Mouse (Mus musculus) stomach, postnatal 0 days (tissue): ENCODE data around the gene Adcyap1r1. TPM values are rescaled to one million over a fixed set of nuclear protein-coding genes. Genes with fewer than 3 reads are reported as not detected.
A peak's percentile ranks its signal among the peaks of the same experiment; 100 is the strongest.

Source experiments
- ATAC-seq: fragments of 200-750 bp; cut with Nextera tagmentation; 2 replicates; pipeline ENCODE4 v1.8.0; 2017; ENCODE audit not compliant: low FRiP score, low TSS enrichment
- DNase-seq: peaks from one replicate; pipeline ENCODE4 v3.0.0-alpha.2; 2016; ENCODE audit warnings: low spot score
- H3K27ac ChIP-seq: fragments of 300-500 bp; sonication (generic); replicated peaks from 2 replicates; pipeline ENCODE4 v1.5.1; 2014; ENCODE audit warnings: mild to moderate bottlenecking, control low read depth
- H3K27me3 ChIP-seq: fragments of 300-500 bp; sonication (generic); 2 replicates; pipeline ENCODE4 v1.6.1; 2014; ENCODE audit warnings: low read length; ENCODE audit not compliant: control insufficient read depth, insufficient read depth
- H3K36me3 ChIP-seq: fragments of 300-500 bp; sonication (generic); 2 replicates; pipeline ENCODE4 v1.6.1; 2014; ENCODE audit warnings: low read length, mixed read lengths; ENCODE audit not compliant: control insufficient read depth, insufficient read depth
- H3K4me1 ChIP-seq: fragments of 300-500 bp; sonication (generic); replicated peaks from 2 replicates; pipeline ENCODE4 v1.6.1; 2014; ENCODE audit warnings: antibody characterized with exemption; ENCODE audit not compliant: control insufficient read depth, insufficient read depth
- H3K4me2 ChIP-seq: fragments of 300-500 bp; sonication (generic); replicated peaks from 2 replicates; pipeline ENCODE4 v1.6.1; 2014; ENCODE audit warnings: low read depth, mild to moderate bottlenecking, control low read depth, moderate library complexity
- H3K4me3 ChIP-seq: fragments of 300-500 bp; sonication (generic); 2 replicates; pipeline ENCODE4 v1.5.1; 2014; ENCODE audit warnings: low read depth, low read length, control low read depth
- H3K9ac ChIP-seq: fragments of 300-500 bp; sonication (generic); 2 replicates; pipeline ENCODE4 v1.6.1; 2014; ENCODE audit warnings: mild to moderate bottlenecking, low read length, control low read depth, mixed read lengths
- H3K9me3 ChIP-seq: fragments of 300-500 bp; sonication (generic); 2 replicates; pipeline ENCODE4 v1.6.1; 2016; ENCODE audit warnings: low read length; ENCODE audit not compliant: control insufficient read depth
- CTCF ChIP-seq: IDR thresholded peaks from 2 replicates; pipeline ENCODE4 v1.5.1; 2016; ENCODE audit warnings: antibody characterized with exemption, low read depth, mild to moderate bottlenecking, moderate library complexity
- EP300 ChIP-seq: optimal IDR thresholded peaks from 2 replicates; pipeline ENCODE3; 2016; ENCODE audit warnings: antibody characterized with exemption
- WGBS: fragments of 180-500 bp; shearing (Covaris S2); extraction: QIAGEN DNeasy Blood & Tissue Kit; methylation state at CpG from one replicate; pipeline ENCODE4 v1.1.7; 2014; 5-methylcytosine and 5-hydroxymethylcytosine counted together
- microRNA-seq: library from miRNA; unstranded; fragments of <30 nt; microRNA quantifications from one replicate; pipeline ENCODE4, GENCODE M21; 2016
- polyA plus RNA-seq: library from polyadenylated mRNA; unstranded; fragments of >200 nt; fragmentation: Nextera tagmentation; extraction: Ambion mirVana; gene quantifications from 2 replicates; pipeline ENCODE4 v1.2.1, GENCODE M21; 2015

The Adcyap1r1 gene
- polyA plus RNA-seq, 1 experiment from 2014 or later, result 5.4 TPM

- Histone ChIP-seq H3K27me3 (no peaks in the 10 kb centered on the region), H3K36me3 (no peaks in the 10 kb centered on the region), H3K27ac (no peak overlapping the region), H3K4me2 (no peak overlapping the region), H3K9ac (no peak overlapping the region), H3K9me3 (no peaks in the 10 kb centered on the region), H3K4me1 (no peaks in the 10 kb centered on the region), H3K4me3 (no peak overlapping the region)
- 92% methylated on average over 6 of the region's 6 CpGs for WGBS
- no peak for DNase-seq
- no peak for ATAC-seq
- no peak for TF ChIP-seq EP300
- no peak for TF ChIP-seq CTCF
Observed at GRCm38 (mm10) chr6:55549211-55549610, 97.4 kb downstream of the Adcyap1r1 start.

- WGBS, result 49% methylated on average over 13 of the region's 13 CpGs
- ATAC-seq, result no peak
- Histone ChIP-seq H3K4me1 (no peaks in the 10 kb centered on the region), H3K9me3 (no peaks in the 10 kb centered on the region), H3K36me3 (no peaks in the 10 kb centered on the region), H3K9ac (no peak overlapping the region), H3K4me3 (no peak overlapping the region), H3K27me3 (no peaks in the 10 kb centered on the region), H3K4me2 (no peak overlapping the region), H3K27ac (no peak overlapping the region)
- DNase-seq, result peak; percentile 26
- peak; percentile 56 for TF ChIP-seq CTCF
- TF ChIP-seq EP300, result no peak
Observed at GRCm38 (mm10) chr6:55550926-55551325, 99.1 kb downstream of the Adcyap1r1 start.

Small RNA genes lying within 50 kb of the gene (microRNA-seq; reads per million reads assigned to microRNA genes)
- not detected for gene Gm44352

Other genes starting within 250 kb of the Adcyap1r1 start
- 2.4 and 2.9 TPM in 2 replicates for gene Mindy4, start 248.6 kb upstream of the Adcyap1r1 start, polyA plus RNA-seq
- gene Aqp1, start 115.5 kb upstream of the Adcyap1r1 start, polyA plus RNA-seq, result 15.3 and 16.2 TPM in 2 replicates
- gene Ghrhr, start 75.7 kb upstream of the Adcyap1r1 start, polyA plus RNA-seq, result not detected in 2 replicates
- 0.07 and 0.11 TPM in 2 replicates for gene Neurod6, start 229.3 kb downstream of the Adcyap1r1 start, polyA plus RNA-seq